Mouse (Mus musculus) olfactory bulb, adult 2 months (tissue): ENCODE data around the gene Rassf4.

ENCODE experiments used
- CTCF ChIP-seq: fragments of 200-500 bp; IDR thresholded peaks from 2 replicates; pipeline ENCODE4 v1.5.1; 2012; ENCODE audit warnings: low read depth, mild to moderate bottlenecking, low read length, moderate library complexity; ENCODE audit not compliant: insufficient read depth
- POLR2A ChIP-seq: fragments of 200-500 bp; IDR thresholded peaks from 2 replicates; pipeline ENCODE4 v1.6.1; 2012; ENCODE audit warnings: mild to moderate bottlenecking, low read depth, low read length, moderate library complexity; ENCODE audit not compliant: insufficient read depth

GRCm38 (mm10) chr6:116671031-116671430, 2.7 kb downstream of the Rassf4 start:
- TF ChIP-seq CTCF = no peak
- TF ChIP-seq POLR2A = no peak
